Mouse (Mus musculus): ENCODE measurements at regions not wholly inside any gene's neighbourhood (a gene's known extent, or its start where the extent isn't known, plus 50 kb on each side); places are given as distances from the start of the nearest gene placed in this dataset.
A peak's percentile ranks its signal among the peaks of the same experiment; 100 is the strongest.

GRCm38 (mm10) chr2:133020173-133020837 lies 74.6 kb upstream of the Fermt1 start:
- DNase-seq (ENCODE audit: low spot score) = peak; percentile 44

GRCm38 (mm10) chr2:133021244-133021643 lies 75.5 kb upstream of the Fermt1 start:
- DNase-seq (ENCODE audit: low spot score) = no peak

GRCm38 (mm10) chr2:133027038-133027437 lies 81.3 kb upstream of the Fermt1 start:
- DNase-seq (ENCODE audit: low spot score) = no peak

- DNase-seq (ENCODE audit: low spot score) = no peak
Observed at GRCm38 (mm10) chr2:133035421-133035820, 89.7 kb upstream of the Fermt1 start.

- no peak for DNase-seq (ENCODE audit: low spot score)
Observed at GRCm38 (mm10) chr2:133040708-133041107, 95.0 kb upstream of the Fermt1 start.

GRCm38 (mm10) chr2:133077698-133078356 lies 132.1 kb upstream of the Fermt1 start:
- no peak for DNase-seq (ENCODE audit: low spot score)

- DNase-seq (ENCODE audit: low spot score) = no peak
Observed at GRCm38 (mm10) chr2:133090976-133091375, 145.3 kb upstream of the Fermt1 start.

GRCm38 (mm10) chr2:133113642-133114041 lies 167.9 kb upstream of the Fermt1 start:
- peak; percentile 28 for DNase-seq (ENCODE audit: low spot score)

- no peak for DNase-seq (ENCODE audit: low spot score)
Observed at GRCm38 (mm10) chr2:133118651-133119050, 172.9 kb upstream of the Fermt1 start.

- no peak for DNase-seq (ENCODE audit: low spot score)
Observed at GRCm38 (mm10) chr2:133125212-133125801, 179.6 kb upstream of the Fermt1 start.

GRCm38 (mm10) chr2:133134878-133135277 lies 189.2 kb upstream of the Fermt1 start:
- no peak for DNase-seq (ENCODE audit: low spot score)

- no peak for DNase-seq (ENCODE audit: low spot score)
Observed at GRCm38 (mm10) chr2:133138877-133139276, 193.2 kb upstream of the Fermt1 start.

- no peak for DNase-seq (ENCODE audit: low spot score)
Observed at GRCm38 (mm10) chr2:133141341-133142035, 195.8 kb upstream of the Fermt1 start.

GRCm38 (mm10) chr2:133152461-133152860 lies 206.8 kb upstream of the Fermt1 start:
- no peak for DNase-seq (ENCODE audit: low spot score)

GRCm38 (mm10) chr2:133156537-133156936 lies 210.8 kb upstream of the Fermt1 start:
- no peak for DNase-seq (ENCODE audit: low spot score)

- no peak for DNase-seq (ENCODE audit: low spot score)
Observed at GRCm38 (mm10) chr2:133158206-133158605, 212.5 kb upstream of the Fermt1 start.

- DNase-seq (ENCODE audit: low spot score) = no peak
Observed at GRCm38 (mm10) chr2:133159398-133159797, 213.7 kb upstream of the Fermt1 start.

GRCm38 (mm10) chr2:133176411-133176810 lies 230.7 kb upstream of the Fermt1 start:
- no peak for DNase-seq (ENCODE audit: low spot score)

GRCm38 (mm10) chr2:133181216-133181615 lies 235.5 kb upstream of the Fermt1 start:
- DNase-seq (ENCODE audit: low spot score) = no peak

GRCm38 (mm10) chr2:133182920-133183319 lies 237.2 kb upstream of the Fermt1 start:
- no peak for DNase-seq (ENCODE audit: low spot score)

- DNase-seq (ENCODE audit: low spot score) = no peak
Observed at GRCm38 (mm10) chr2:133204295-133204866, 258.7 kb upstream of the Fermt1 start.

- no peak for DNase-seq (ENCODE audit: low spot score)
Observed at GRCm38 (mm10) chr2:133208498-133208897, 262.8 kb upstream of the Fermt1 start.
